Comparison of ENCODE assay signal across 11 mouse cellular contexts in genomic region chr1:186223417-186223816, GRCm38 (mm10).
DNase-seq lines count a peak whose midpoint lies in the region; ATAC-seq and TF ChIP-seq lines count a peak whose summit lies in the region.
"Had no signal": no experiment of that assay in that cellular context is flagged by ENCODE, and none has a peak within 500 bp of the region (broad histone marks: within the 10 kb centered on the region; RNA-seq: fewer than 3 reads in every experiment).

No protein-coding gene starts in this region.

- no peaks in the 10 kb centered on the region for H3K9me3 ChIP-seq in intestine, embryonic 15.5 days
- no peaks in the 10 kb centered on the region for H3K9me3 ChIP-seq in intestine, postnatal 0 days (ENCODE audit: control insufficient read depth)
- no peaks in the 10 kb centered on the region for H3K9me3 ChIP-seq in neural tube, embryonic 11.5 days (ENCODE audit: control insufficient read depth, low read length)

- peak; percentile 80 for DNase-seq in embryo, embryonic 10.5 days (ENCODE audit: low spot score)
- DNase-seq in forelimb bud, embryonic 11.5 days (ENCODE audit: low read depth, low spot score) = peak; percentile 35
- peak; percentile 22 for DNase-seq in neural tube, embryonic 11.5 days (ENCODE audit: low spot score)
- DNase-seq in right cerebral cortex, postnatal 10 days (ENCODE audit: low spot score in 2 of 2) = no peak
- DNase-seq in thymus, adult 2 months = no peak
- DNase-seq: gastrocnemius, postnatal 14 days; right cerebral cortex, postnatal 14 days; thymus, postnatal 25 days had no signal

- TF ChIP-seq CTCF in intestine, postnatal 0 days (IDR thresholded peaks at IDR 0.05; ENCODE audit: low read depth) = no peak
- TF ChIP-seq CTCF in thymus, adult 2 months (IDR thresholded peaks at IDR 0.05; ENCODE audit: borderline replicate concordance, control insufficient read depth, extremely low read depth, insufficient read depth, low read length, poor library complexity) = no peak

- no peak for TF ChIP-seq POLR2A in thymus, adult 2 months (IDR thresholded peaks at IDR 0.05; ENCODE audit: control insufficient read depth, extremely low read depth, insufficient read depth, low read length, poor library complexity)

- WGBS in intestine, embryonic 15.5 days = 34% methylated on average over 7 of the region's 7 CpGs
- WGBS in intestine, postnatal 0 days = 60% methylated on average over 7 of the region's 7 CpGs
- 31% methylated on average over 7 of the region's 7 CpGs for WGBS in neural tube, embryonic 11.5 days
- 75% methylated on average over 7 of the region's 7 CpGs for WGBS in thymus, adult 2 months

- H3K27me3 ChIP-seq in intestine, embryonic 15.5 days (replicated peaks) = no peaks in the 10 kb centered on the region
- no peaks in the 10 kb centered on the region for H3K27me3 ChIP-seq in intestine, postnatal 0 days (replicated peaks; ENCODE audit: control insufficient read depth, insufficient read depth, low read length)
- no peaks in the 10 kb centered on the region for H3K27me3 ChIP-seq in neural tube, embryonic 11.5 days (ENCODE audit: control insufficient read depth, insufficient read depth, low read length)
- no peaks in the 10 kb centered on the region for H3K27me3 ChIP-seq in thymus, adult 2 months (ENCODE audit: control insufficient read depth, insufficient read depth, low read length)

- H3K4me3 ChIP-seq in intestine, embryonic 15.5 days (replicated peaks) = no peak overlapping the region
- no peak overlapping the region for H3K4me3 ChIP-seq in intestine, postnatal 0 days (ENCODE audit: low read depth, low read length)
- H3K4me3 ChIP-seq in neural tube, embryonic 11.5 days (ENCODE audit: low read depth, low read length) = no peak overlapping the region
- no peak overlapping the region for H3K4me3 ChIP-seq in thymus, adult 2 months (ENCODE audit: control insufficient read depth, insufficient read depth, low read length)

- no peaks in the 10 kb centered on the region for H3K4me1 ChIP-seq in intestine, embryonic 15.5 days (replicated peaks)
- H3K4me1 ChIP-seq in intestine, postnatal 0 days (replicated peaks; ENCODE audit: control insufficient read depth, insufficient read depth, low read length) = no peaks in the 10 kb centered on the region
- H3K4me1 ChIP-seq in neural tube, embryonic 11.5 days (ENCODE audit: control insufficient read depth, insufficient read depth, low read length) = peaks cover 4% of the 10 kb centered on the region; the same call in 1 of the 2 replicates
- H3K4me1 ChIP-seq in thymus, adult 2 months (replicated peaks; ENCODE audit: control insufficient read depth, insufficient read depth, low read length) = no peaks in the 10 kb centered on the region

- no peaks in the 10 kb centered on the region for H3K36me3 ChIP-seq in intestine, embryonic 15.5 days
- no peaks in the 10 kb centered on the region for H3K36me3 ChIP-seq in intestine, postnatal 0 days (ENCODE audit: control insufficient read depth, insufficient read depth)
- no peaks in the 10 kb centered on the region for H3K36me3 ChIP-seq in neural tube, embryonic 11.5 days (ENCODE audit: control insufficient read depth, insufficient read depth, low read length)
- H3K36me3 ChIP-seq in thymus, adult 2 months (ENCODE audit: control insufficient read depth, insufficient read depth, low read length) = no peaks in the 10 kb centered on the region
- H3K36me3 ChIP-seq: G1E had no signal

- ATAC-seq in intestine, embryonic 15.5 days = peak; percentile 49; the same call in 1 of the 2 replicates
- ATAC-seq in intestine, postnatal 0 days = no peak
- ATAC-seq in neural tube, embryonic 11.5 days (ENCODE audit: insufficient read depth, low FRiP score, low TSS enrichment) = no peak

- H3K9ac ChIP-seq in intestine, embryonic 15.5 days = no peak overlapping the region
- no peak overlapping the region for H3K9ac ChIP-seq in intestine, postnatal 0 days (ENCODE audit: low read depth, low read length)
- no peak overlapping the region for H3K9ac ChIP-seq in neural tube, embryonic 11.5 days (ENCODE audit: low read length)

- H3K27ac ChIP-seq in intestine, embryonic 15.5 days = no peak overlapping the region
- H3K27ac ChIP-seq in intestine, postnatal 0 days (ENCODE audit: low read depth, low read length) = no peak overlapping the region
- peak overlapping the region; percentile 31; the same call in 1 of the 2 replicates for H3K27ac ChIP-seq in neural tube, embryonic 11.5 days (ENCODE audit: low read depth, low read length)
- H3K27ac ChIP-seq in thymus, adult 2 months (ENCODE audit: control insufficient read depth, insufficient read depth, low read length) = no peak overlapping the region

- no peak overlapping the region for H3K4me2 ChIP-seq in intestine, embryonic 15.5 days (replicated peaks)
- no peak overlapping the region for H3K4me2 ChIP-seq in intestine, postnatal 0 days (replicated peaks; ENCODE audit: low read depth)
- no peak overlapping the region for H3K4me2 ChIP-seq in neural tube, embryonic 11.5 days (ENCODE audit: low read depth)

Comparison
In these comparisons a context has a peak if more than half of its experiments do, and no peak if none do; other contexts are left out.
1. DNase-seq: peak in embryo, embryonic 10.5 days (single experiment), forelimb bud, embryonic 11.5 days (single experiment) and neural tube, embryonic 11.5 days (single experiment); none in right cerebral cortex, postnatal 10 days (0 of 2) and thymus, adult 2 months (single experiment).